Mouse (Mus musculus) embryonic facial prominence, embryonic 11.5 days (tissue): ENCODE data around the gene Slc10a7. TPM values are rescaled to one million over a fixed set of nuclear protein-coding genes. Genes with fewer than 3 reads are reported as not detected.

Experiments
- ATAC-seq: fragments of 200-750 bp; cut with Nextera tagmentation; replicated peaks from 2 replicates; pipeline ENCODE4 v1.8.0; 2017; ENCODE audit warnings: low read depth; ENCODE audit not compliant: insufficient number of reproducible peaks, low FRiP score, low TSS enrichment
- DNase-seq: peaks from one replicate; pipeline ENCODE4 v3.0.0-alpha.2; 2015; ENCODE audit warnings: low spot score
- H3K27ac ChIP-seq: fragments of 300-500 bp; sonication (generic); replicated peaks from 2 replicates; pipeline ENCODE4 v1.5.1; 2014; ENCODE audit warnings: mild to moderate bottlenecking, low read depth, low read length, control low read depth
- H3K27me3 ChIP-seq: fragments of 300-500 bp; sonication (generic); 2 replicates; pipeline ENCODE4 v1.6.1; 2014; ENCODE audit warnings: mild to moderate bottlenecking, low read length, moderate library complexity, mixed read lengths; ENCODE audit not compliant: control insufficient read depth, insufficient read depth
- H3K36me3 ChIP-seq: fragments of 300-500 bp; sonication (generic); replicated peaks from 2 replicates; pipeline ENCODE4 v1.6.1; 2014; ENCODE audit warnings: low read depth, mild to moderate bottlenecking, low read length, moderate library complexity, mixed read lengths; ENCODE audit not compliant: control insufficient read depth, insufficient read depth
- H3K4me1 ChIP-seq: fragments of 300-500 bp; sonication (generic); 2 replicates; pipeline ENCODE4 v1.6.1; 2014; ENCODE audit warnings: low read length, mixed read lengths; ENCODE audit not compliant: control insufficient read depth, insufficient read depth
- H3K4me2 ChIP-seq: fragments of 300-500 bp; sonication (generic); 2 replicates; pipeline ENCODE4 v1.6.1; 2014; ENCODE audit warnings: low read depth, mild to moderate bottlenecking, control low read depth, low read length, moderate library complexity
- H3K4me3 ChIP-seq: fragments of 300-500 bp; sonication (generic); 2 replicates; pipeline ENCODE4 v1.5.1; 2014; ENCODE audit warnings: low read depth, low read length, control low read depth
- H3K9ac ChIP-seq: fragments of 300-500 bp; sonication (generic); replicated peaks from 2 replicates; pipeline ENCODE4 v1.6.1; 2014; ENCODE audit warnings: mild to moderate bottlenecking, control low read depth, low read length
- H3K9me3 ChIP-seq: fragments of 300-500 bp; sonication (generic); replicated peaks from 2 replicates; pipeline ENCODE4 v1.6.1; 2016; ENCODE audit warnings: mild to moderate bottlenecking, low read length, inconsistent platforms, mixed read lengths; ENCODE audit not compliant: control insufficient read depth
- WGBS: fragments of 180-500 bp; shearing (Covaris S2); extraction: QIAGEN DNeasy Blood & Tissue Kit; methylation state at CpG from one replicate; pipeline ENCODE4 v1.1.7; 2014; 5-methylcytosine and 5-hydroxymethylcytosine counted together
- polyA plus RNA-seq: library from polyadenylated mRNA; unstranded; fragments of >200 nt; fragmentation: Nextera tagmentation; extraction: Ambion mirVana; gene quantifications from 2 replicates; pipeline ENCODE4 v1.2.1, GENCODE M21; 2014

The Slc10a7 gene
- polyA plus RNA-seq, 1 experiment from 2014 or later, result 9.2 TPM

DNA sequence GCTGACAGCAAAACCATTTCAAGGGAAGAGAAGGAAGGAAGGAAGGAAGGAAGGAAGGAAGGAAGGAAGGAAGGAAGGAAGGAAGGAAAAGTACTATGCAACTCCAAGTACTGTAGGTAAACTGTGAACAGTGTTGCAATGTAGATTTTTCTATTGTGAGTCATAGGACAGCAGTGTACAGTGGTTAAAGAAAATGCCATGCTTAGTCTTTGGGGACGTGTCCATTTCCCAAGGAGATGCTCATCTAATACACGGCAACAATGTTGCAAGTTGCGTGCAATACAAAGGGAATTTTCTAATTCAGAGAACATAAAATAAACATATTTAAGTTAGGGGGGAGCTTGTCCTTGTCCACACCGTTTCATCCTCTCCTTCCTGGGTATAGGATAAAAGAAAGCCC is 215.7 kb downstream of the Slc10a7 start:
- 94% methylated on average over 4 of the region's 4 CpGs for WGBS
- ATAC-seq (no peak), DNase-seq (no peak)
- Histone ChIP-seq H3K4me2 (no peak overlapping the region), H3K36me3 (no peaks in the 10 kb centered on the region), H3K9me3 (no peaks in the 10 kb centered on the region), H3K27ac (no peak overlapping the region), H3K4me1 (no peaks in the 10 kb centered on the region), H3K4me3 (no peak overlapping the region), H3K27me3 (no peaks in the 10 kb centered on the region), H3K9ac (no peak overlapping the region)

DNA sequence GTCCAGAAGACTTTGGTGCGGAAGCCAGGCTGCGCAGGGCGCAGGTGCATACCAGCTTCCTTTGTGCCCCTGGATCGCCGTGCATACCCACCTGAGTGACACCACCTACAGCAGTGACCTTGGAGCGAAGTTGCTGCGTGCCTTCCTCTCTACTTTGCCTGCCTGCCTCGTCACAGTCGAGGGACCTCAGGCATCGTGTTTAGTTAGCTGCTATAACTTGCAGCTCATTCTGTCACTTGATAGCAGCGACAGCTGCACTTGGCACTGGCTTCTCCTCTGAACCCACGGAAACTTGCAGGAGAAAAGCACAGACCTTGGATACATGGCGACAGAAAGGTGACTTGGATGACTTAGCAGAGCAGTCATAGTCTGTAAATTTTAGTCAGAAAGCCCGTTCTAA is 219.1 kb downstream of the Slc10a7 start:
- H3K9me3 ChIP-seq, result no peaks in the 10 kb centered on the region
- 87% methylated on average over 14 of the region's 14 CpGs for WGBS
- H3K27ac ChIP-seq, result no peak overlapping the region
- no peak overlapping the region for H3K4me3 ChIP-seq
- no peaks in the 10 kb centered on the region for H3K36me3 ChIP-seq
- ATAC-seq (no peak), DNase-seq (no peak)
- no peak overlapping the region for H3K9ac ChIP-seq
- no peaks in the 10 kb centered on the region for H3K4me1 ChIP-seq
- no peak overlapping the region for H3K4me2 ChIP-seq
- no peaks in the 10 kb centered on the region for H3K27me3 ChIP-seq

DNA sequence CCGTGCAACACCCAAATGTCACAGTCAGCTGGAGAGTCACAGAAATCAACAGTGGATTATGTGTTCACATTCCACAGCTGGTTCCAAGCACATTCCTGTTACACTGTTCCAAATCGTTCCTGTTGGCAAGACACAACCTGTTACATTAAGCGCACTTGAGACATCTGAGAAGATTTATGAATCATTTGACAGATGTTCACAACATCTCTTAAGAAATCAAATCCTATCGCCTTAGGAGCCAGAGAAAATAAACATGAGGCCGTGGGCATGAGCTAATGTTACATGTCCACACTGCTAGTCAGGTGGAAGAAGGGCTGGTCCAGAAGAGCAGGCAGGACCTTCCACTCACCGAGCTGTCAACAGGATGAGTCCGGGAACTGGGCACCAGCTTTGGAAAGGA is 223.3 kb downstream of the Slc10a7 start:
- Histone ChIP-seq H3K27ac (no peak overlapping the region), H3K4me2 (no peak overlapping the region), H3K9ac (no peak overlapping the region), H3K9me3 (no peaks in the 10 kb centered on the region), H3K36me3 (no peaks in the 10 kb centered on the region), H3K4me1 (no peaks in the 10 kb centered on the region), H3K4me3 (no peak overlapping the region), H3K27me3 (no peaks in the 10 kb centered on the region)
- WGBS, result 72% methylated on average over 7 of the region's 7 CpGs
- ATAC-seq, result no peak
- DNase-seq, result no peak

DNA sequence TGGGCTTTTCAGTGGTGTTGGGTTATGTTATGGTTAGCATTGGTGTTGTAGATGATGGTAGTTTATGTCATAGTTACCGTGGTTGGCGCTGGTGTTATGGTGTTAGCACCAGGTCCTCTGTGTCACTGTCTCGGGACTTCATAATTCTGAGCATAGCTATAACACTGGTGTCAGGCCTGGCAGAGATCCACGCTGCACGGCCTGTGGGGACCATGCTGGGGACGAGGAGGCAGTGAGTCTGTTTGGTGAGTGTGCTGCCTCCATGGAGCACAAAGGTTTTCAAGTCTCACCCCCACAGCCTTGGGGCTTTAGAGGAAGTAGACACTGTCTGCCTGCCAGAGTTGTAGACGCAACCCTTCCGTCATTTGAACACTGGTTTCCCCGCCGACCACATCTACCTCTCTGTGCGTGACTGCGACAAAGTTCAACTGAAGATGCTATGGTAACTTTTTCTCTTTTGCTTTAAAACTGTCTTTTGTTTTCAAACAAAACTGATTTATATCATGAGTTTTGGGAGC is 223.9 kb downstream of the Slc10a7 start:
- no peaks in the 10 kb centered on the region for H3K9me3 ChIP-seq
- H3K4me1 ChIP-seq, result no peaks in the 10 kb centered on the region
- no peak overlapping the region for H3K27ac ChIP-seq
- H3K27me3 ChIP-seq, result no peaks in the 10 kb centered on the region
- H3K36me3 ChIP-seq, result no peaks in the 10 kb centered on the region
- ATAC-seq (no peak), DNase-seq (no peak)
- no peak overlapping the region for H3K9ac ChIP-seq
- H3K4me3 ChIP-seq, result no peak overlapping the region
- 87% methylated on average over 12 of the region's 12 CpGs for WGBS
- no peak overlapping the region for H3K4me2 ChIP-seq

DNA sequence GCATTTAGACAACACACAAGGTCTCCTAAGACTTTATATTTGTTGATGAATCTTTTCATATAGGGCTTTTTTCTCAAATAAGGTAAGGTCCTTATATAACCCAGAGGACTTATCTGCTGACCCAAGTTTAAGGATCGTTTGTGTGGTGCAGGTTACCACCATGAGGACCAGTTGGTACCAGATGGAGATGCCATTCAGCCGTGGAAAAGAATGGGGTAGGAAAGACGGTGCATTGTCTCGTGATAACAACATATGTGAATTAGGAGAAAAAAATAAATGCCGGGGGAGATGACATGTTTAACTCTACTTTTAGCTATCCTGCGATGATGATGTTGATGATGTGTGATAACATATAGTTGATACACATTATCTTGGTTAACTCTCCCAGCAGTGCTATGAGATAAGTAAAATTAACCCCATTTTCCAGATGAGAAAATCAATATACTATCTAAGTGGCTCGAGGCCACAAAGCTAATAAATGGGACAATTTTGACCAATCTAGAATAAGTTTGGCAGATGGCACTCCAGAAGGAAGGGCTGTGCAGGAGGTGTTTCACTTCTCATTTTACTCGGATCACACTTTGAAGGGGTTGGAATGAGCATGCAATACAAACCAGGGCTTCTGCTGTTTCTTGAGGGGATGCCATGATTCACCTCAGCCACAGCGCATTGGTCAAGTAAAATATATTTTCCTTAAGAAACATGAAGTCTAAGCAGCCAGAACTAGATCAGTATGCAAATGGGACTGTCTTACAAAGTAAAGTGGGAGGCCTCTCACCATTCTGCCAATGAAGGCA is 225.8 kb downstream of the Slc10a7 start:
- Histone ChIP-seq H3K4me1 (no peaks in the 10 kb centered on the region), H3K27ac (no peak overlapping the region), H3K9me3 (no peaks in the 10 kb centered on the region), H3K36me3 (no peaks in the 10 kb centered on the region), H3K9ac (no peak overlapping the region), H3K4me2 (no peak overlapping the region), H3K4me3 (no peak overlapping the region), H3K27me3 (no peaks in the 10 kb centered on the region)
- ATAC-seq (no peak), DNase-seq (no peak)
- 92% methylated on average over 9 of the region's 9 CpGs for WGBS

DNA sequence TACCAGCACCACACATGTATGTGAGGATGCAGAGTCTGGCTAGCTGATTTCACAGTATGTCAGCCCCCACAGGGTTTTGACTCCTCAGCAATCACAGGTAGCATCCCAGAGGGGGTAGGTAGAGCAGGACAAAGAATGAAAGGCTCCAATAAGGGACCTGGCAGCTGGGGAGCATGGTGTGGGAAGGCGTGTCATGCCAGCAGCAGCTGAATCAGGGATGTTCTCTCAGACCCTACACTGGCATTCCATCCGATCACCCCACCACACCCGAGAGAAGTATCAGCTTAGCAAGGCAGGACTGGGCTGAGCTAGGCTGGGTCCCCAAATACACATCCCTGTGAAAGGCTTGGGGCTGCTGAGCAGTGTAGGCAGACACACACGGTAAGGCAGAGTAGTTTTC is 229.2 kb downstream of the Slc10a7 start:
- Histone ChIP-seq H3K4me3 (no peak overlapping the region), H3K27me3 (no peaks in the 10 kb centered on the region), H3K4me1 (no peaks in the 10 kb centered on the region; the same call in 1 of the 2 replicates), H3K9ac (no peak overlapping the region), H3K9me3 (no peaks in the 10 kb centered on the region), H3K4me2 (no peak overlapping the region), H3K36me3 (no peaks in the 10 kb centered on the region), H3K27ac (no peak overlapping the region)
- ATAC-seq (no peak), DNase-seq (no peak)
- WGBS, result 76% methylated on average over 4 of the region's 4 CpGs

DNA sequence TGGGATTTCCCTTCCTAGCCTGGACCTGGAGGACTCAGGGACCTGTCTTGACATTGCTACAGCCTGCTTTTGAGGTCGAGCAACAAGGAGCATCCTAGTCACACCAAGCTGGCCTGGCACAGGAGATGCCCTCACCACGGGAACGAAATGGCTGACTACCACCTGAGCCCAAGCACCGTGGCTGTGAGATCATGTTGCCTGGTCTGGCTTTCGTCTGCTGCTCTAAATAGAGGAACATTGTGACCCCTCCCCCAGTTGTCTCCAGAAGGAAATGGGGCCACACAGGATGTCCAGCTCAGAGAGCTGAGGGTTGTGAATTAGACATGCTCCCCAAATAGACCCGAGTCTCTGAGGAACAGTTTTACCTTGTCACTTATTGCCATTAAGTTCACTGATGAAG is 231.8 kb downstream of the Slc10a7 start:
- ATAC-seq, result no peak
- Histone ChIP-seq H3K4me2 (no peak overlapping the region), H3K27me3 (no peaks in the 10 kb centered on the region), H3K9me3 (no peaks in the 10 kb centered on the region), H3K4me1 (no peaks in the 10 kb centered on the region; the same call in 1 of the 2 replicates), H3K9ac (no peak overlapping the region), H3K4me3 (no peak overlapping the region), H3K27ac (no peak overlapping the region; the same call in 1 of the 2 replicates), H3K36me3 (no peaks in the 10 kb centered on the region)
- 45% methylated on average over 6 of the region's 6 CpGs for WGBS
- peak; percentile 24 for DNase-seq

DNA sequence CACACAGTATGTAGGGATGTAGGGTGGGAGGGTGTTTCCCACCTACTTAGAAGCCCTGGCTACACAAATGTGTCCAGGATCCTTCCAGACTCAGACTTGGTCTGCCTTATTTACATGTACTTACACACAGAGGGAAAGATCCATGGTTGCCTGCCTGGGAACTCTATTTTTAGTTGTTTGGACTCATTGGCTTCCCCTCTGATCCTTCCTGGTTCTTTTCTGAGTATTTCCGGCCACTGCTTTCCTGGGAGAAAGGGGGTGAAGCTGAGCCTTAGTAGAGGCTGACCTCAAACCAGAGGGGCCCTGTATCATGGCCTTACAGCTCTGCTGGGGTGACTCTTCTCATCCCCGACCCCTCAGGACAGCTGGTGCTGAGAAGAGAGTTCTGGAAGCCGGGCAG is 232.3 kb downstream of the Slc10a7 start:
- H3K4me1 ChIP-seq, result no peaks in the 10 kb centered on the region; the same call in 1 of the 2 replicates
- DNase-seq, result no peak

More for the DNA sequence above, 232.3 kb downstream of the Slc10a7 start:
- Histone ChIP-seq H3K9me3 (no peaks in the 10 kb centered on the region), H3K4me3 (no peak overlapping the region), H3K4me2 (no peak overlapping the region), H3K36me3 (no peaks in the 10 kb centered on the region), H3K27ac (0 out of 2 replicates have a peak overlapping the region, but pooled peaks have one; percentile 32), H3K27me3 (no peaks in the 10 kb centered on the region), H3K9ac (no peak overlapping the region)
- 57% methylated on average over 3 of the region's 3 CpGs for WGBS
- no peak for ATAC-seq
